Comparison of ENCODE assay signal across 8 mouse cellular contexts in the genomic region with DNA sequence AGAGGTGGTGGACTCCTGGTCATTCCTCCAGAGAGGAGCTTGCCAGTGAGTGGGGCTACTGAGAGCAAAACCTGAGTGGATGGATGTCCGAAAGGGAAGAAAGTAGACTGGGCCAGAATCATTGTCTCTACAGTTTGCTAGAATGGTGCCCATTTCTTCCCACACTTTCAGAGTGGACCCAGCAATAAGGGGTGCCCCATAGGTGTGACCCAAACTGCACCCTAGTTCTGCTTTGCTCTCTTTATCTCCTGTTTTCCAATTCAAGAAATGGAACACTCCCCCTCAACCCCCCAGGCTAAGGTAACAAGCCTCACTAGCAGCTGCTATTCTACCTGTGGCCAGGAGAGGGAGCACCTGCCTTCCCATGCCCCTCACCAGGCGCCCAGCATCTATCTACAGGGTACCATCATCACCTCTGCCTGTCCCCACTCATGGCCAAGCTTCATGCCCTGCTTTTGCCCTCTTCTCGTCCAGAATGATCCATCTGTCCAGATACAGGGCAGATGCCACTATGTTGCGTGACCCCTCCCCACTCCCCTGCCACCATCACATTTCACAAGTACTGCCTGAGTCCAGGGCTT. TPM values are rescaled to one million over a fixed set of nuclear protein-coding genes. Genes with fewer than 3 reads are reported as not detected.
DNase-seq lines count a peak whose midpoint lies in the region; ATAC-seq lines count a peak whose summit lies in the region.

No protein-coding gene starts in this region.

- H3K9me3 ChIP-seq in forebrain, embryonic 10.5 days = no peaks in the 10 kb centered on the region
- no peaks in the 10 kb centered on the region for H3K9me3 ChIP-seq in intestine, embryonic 15.5 days
- H3K9me3 ChIP-seq in liver, embryonic 11.5 days (ENCODE audit: control insufficient read depth, low read length) = no peaks in the 10 kb centered on the region
- H3K9me3 ChIP-seq in neural tube, embryonic 12.5 days = no peaks in the 10 kb centered on the region

- peaks cover 30% of the 10 kb centered on the region for H3K4me1 ChIP-seq in forebrain, embryonic 10.5 days
- peaks cover 1% of the 10 kb centered on the region; the same call in 1 of the 2 replicates for H3K4me1 ChIP-seq in intestine, embryonic 15.5 days (replicated peaks)
- peaks cover 24% of the 10 kb centered on the region for H3K4me1 ChIP-seq in liver, embryonic 11.5 days (replicated peaks; ENCODE audit: control insufficient read depth, insufficient read depth, low read length)
- no peaks in the 10 kb centered on the region for H3K4me1 ChIP-seq in neural tube, embryonic 12.5 days

- H3K4me3 ChIP-seq in forebrain, embryonic 10.5 days = no peak overlapping the region
- no peak overlapping the region for H3K4me3 ChIP-seq in intestine, embryonic 15.5 days (replicated peaks)
- H3K4me3 ChIP-seq in liver, embryonic 11.5 days (ENCODE audit: low read depth, low read length) = no peak overlapping the region
- H3K4me3 ChIP-seq in neural tube, embryonic 12.5 days = no peak overlapping the region

- DNase-seq in spleen, postnatal 10 days (ENCODE audit: low spot score in 2 of 2) = peak; percentile 37 to 65
- DNase-seq in spleen, postnatal 36 days (ENCODE audit: low spot score in 2 of 2) = no peak
- peak; percentile 66 for DNase-seq in adrenal gland, postnatal 14 days
- DNase-seq in forebrain, embryonic 10.5 days (ENCODE audit: extremely low spot score, low spot score) = peak; percentile 61
- peak; percentile 62 for DNase-seq in liver, embryonic 11.5 days (ENCODE audit: low spot score)
- no peak for DNase-seq in urinary bladder, postnatal 10 days (ENCODE audit: low spot score)

- H3K36me3 ChIP-seq in forebrain, embryonic 10.5 days (replicated peaks) = peaks cover 42% of the 10 kb centered on the region
- H3K36me3 ChIP-seq in intestine, embryonic 15.5 days = no peaks in the 10 kb centered on the region; the same call in none of the 2 replicates
- H3K36me3 ChIP-seq in liver, embryonic 11.5 days (ENCODE audit: control insufficient read depth, insufficient read depth, low read length) = peaks cover 14% of the 10 kb centered on the region
- peaks cover 5% of the 10 kb centered on the region for H3K36me3 ChIP-seq in neural tube, embryonic 12.5 days

- 45% methylated on average over 4 of the region's 4 CpGs for WGBS in forebrain, embryonic 10.5 days
- 51% methylated on average over 4 of the region's 4 CpGs for WGBS in intestine, embryonic 15.5 days
- WGBS in liver, embryonic 11.5 days = 45% methylated on average over 4 of the region's 4 CpGs
- 42% methylated on average over 4 of the region's 4 CpGs for WGBS in neural tube, embryonic 12.5 days

- no peak overlapping the region for H3K9ac ChIP-seq in intestine, embryonic 15.5 days
- H3K9ac ChIP-seq in liver, embryonic 11.5 days (ENCODE audit: low read depth, low read length) = no peak overlapping the region
- no peak overlapping the region for H3K9ac ChIP-seq in neural tube, embryonic 12.5 days

- peak; percentile 65 for ATAC-seq in intestine, embryonic 15.5 days
- peak; percentile 19; the same call in 1 of the 2 replicates for ATAC-seq in liver, embryonic 11.5 days (replicated peaks; ENCODE audit: low FRiP score)
- ATAC-seq in neural tube, embryonic 12.5 days (ENCODE audit: low FRiP score, low read depth) = peak; percentile 81

- no peaks in the 10 kb centered on the region for H3K27me3 ChIP-seq in forebrain, embryonic 10.5 days (ENCODE audit: poor library complexity, severe bottlenecking)
- H3K27me3 ChIP-seq in intestine, embryonic 15.5 days (replicated peaks) = no peaks in the 10 kb centered on the region
- H3K27me3 ChIP-seq in liver, embryonic 11.5 days (replicated peaks; ENCODE audit: control insufficient read depth, insufficient read depth, low read length) = no peaks in the 10 kb centered on the region
- H3K27me3 ChIP-seq in neural tube, embryonic 12.5 days (replicated peaks) = no peaks in the 10 kb centered on the region

- H3K27ac ChIP-seq in forebrain, embryonic 10.5 days = no peak overlapping the region
- H3K27ac ChIP-seq in intestine, embryonic 15.5 days = no peak overlapping the region
- H3K27ac ChIP-seq in liver, embryonic 11.5 days (ENCODE audit: low read depth, low read length) = no peak overlapping the region
- no peak overlapping the region for H3K27ac ChIP-seq in neural tube, embryonic 12.5 days

- no peak overlapping the region for H3K4me2 ChIP-seq in intestine, embryonic 15.5 days (replicated peaks)
- H3K4me2 ChIP-seq in liver, embryonic 11.5 days = no peak overlapping the region
- no peak overlapping the region for H3K4me2 ChIP-seq in neural tube, embryonic 12.5 days (replicated peaks)

RNA-seq across cellular contexts. Expression of a gene that starts 8.8 kb away (rescaled TPM):
- total RNA-seq in adrenal gland, postnatal 14 days (2021) = 42.1 and 56.4 TPM in 2 replicates
- 828 and 834 TPM in 2 replicates for polyA plus RNA-seq in forebrain, embryonic 10.5 days (2016; fragmentation: Nextera tagmentation; extraction: Ambion mirVana)
- 161 and 178 TPM in 2 replicates for polyA plus RNA-seq in intestine, embryonic 15.5 days (2015; fragmentation: Nextera tagmentation; extraction: Ambion mirVana)
- polyA plus RNA-seq in liver, embryonic 11.5 days (2014; fragmentation: Nextera tagmentation; extraction: Ambion mirVana) = 422 and 475 TPM in 2 replicates
- 261 and 262 TPM in 2 replicates for polyA plus RNA-seq in neural tube, embryonic 12.5 days (2016; fragmentation: Nextera tagmentation; extraction: Ambion mirVana)

RNA-seq across cellular contexts. Expression of a gene that starts 35.2 kb away (rescaled TPM):
- 3.5 and 3.9 TPM in 2 replicates for total RNA-seq in adrenal gland, postnatal 14 days (2021)
- 0.40 and 0.79 TPM in 2 replicates for polyA plus RNA-seq in forebrain, embryonic 10.5 days (2016; fragmentation: Nextera tagmentation; extraction: Ambion mirVana)
- polyA plus RNA-seq in intestine, embryonic 15.5 days (2015; fragmentation: Nextera tagmentation; extraction: Ambion mirVana) = 2.1 and 2.3 TPM in 2 replicates
- polyA plus RNA-seq in liver, embryonic 11.5 days (2014; fragmentation: Nextera tagmentation; extraction: Ambion mirVana) = 0.49 and 1.1 TPM in 2 replicates
- 1.1 and 1.3 TPM in 2 replicates for polyA plus RNA-seq in neural tube, embryonic 12.5 days (2016; fragmentation: Nextera tagmentation; extraction: Ambion mirVana)

Comparison
In these comparisons a context has a peak if more than half of its experiments do, and no peak if none do; other contexts are left out.
1. DNase-seq: peak in spleen, postnatal 10 days (2 of 2), adrenal gland, postnatal 14 days (single experiment), forebrain, embryonic 10.5 days (single experiment) and liver, embryonic 11.5 days (single experiment); none in spleen, postnatal 36 days (0 of 2) and urinary bladder, postnatal 10 days (single experiment).
2. ATAC-seq: peak in every context shown above with its lines; median percentile 81 in neural tube, embryonic 12.5 days; 65 in intestine, embryonic 15.5 days; 19 in liver, embryonic 11.5 days.